Comparison of ENCODE assay signal across 18 mouse cellular contexts in the genomic region with DNA sequence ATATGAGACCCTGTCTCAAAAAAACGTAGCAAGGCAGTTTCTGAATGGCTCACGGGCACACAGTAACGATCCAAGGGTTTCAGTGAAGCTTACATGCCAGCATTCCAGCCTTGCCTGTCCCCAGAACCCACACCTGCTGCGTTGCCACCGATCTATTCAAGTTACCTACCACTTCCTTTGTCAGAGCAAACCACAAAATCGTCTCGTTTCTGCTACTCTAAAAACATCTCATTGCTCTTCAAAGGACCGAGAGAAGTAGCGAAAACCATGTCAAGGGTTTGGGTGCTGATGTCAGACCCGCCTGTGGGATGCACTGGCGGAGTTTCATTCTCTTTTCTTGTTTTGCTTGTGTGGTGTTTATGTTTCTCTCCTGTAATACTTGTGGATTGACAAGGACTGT. TPM values are rescaled to one million over a fixed set of nuclear protein-coding genes. Genes with fewer than 3 reads are reported as not detected.
DNase-seq lines count a peak whose midpoint lies in the region; ATAC-seq lines count a peak whose summit lies in the region.
"Had no signal": no experiment of that assay in that cellular context is flagged by ENCODE, and none has a peak within 500 bp of the region (broad histone marks: within the 10 kb centered on the region; RNA-seq: fewer than 3 reads in every experiment).

No protein-coding gene starts in this region.

- ATAC-seq in monocyte, adult 5-6 weeks (replicated peaks; ENCODE audit: insufficient number of reproducible peaks, low FRiP score, low TSS enrichment, poor library complexity, severe bottlenecking) = no peak
- ATAC-seq: intestine, embryonic 15.5 days; lung, postnatal 0 days; midbrain, embryonic 13.5 days had no signal

- DNase-seq in A20 (ENCODE audit: low read depth, low spot score) = peak; percentile 31
- peak; percentile 78 to 80 for DNase-seq in CD8-positive naive resting alpha-beta T cell, adult 2 months (ENCODE audit: low read depth in 2 of 2, low spot score in 2 of 2)
- peak; percentile 75 to 77 for DNase-seq in natural killer cell, adult 2 months (ENCODE audit: low spot score in 2 of 2)
- DNase-seq in thymus, postnatal 14 days = peak; percentile 78
- no peak for DNase-seq in kidney, adult 9 months
- DNase-seq in left cerebral cortex, adult 9 months (ENCODE audit: low spot score in 2 of 2) = no peak
- DNase-seq: adrenal gland, postnatal 36 days; cerebellum, adult 11-12 months; cerebellum, postnatal 25 days; embryo, embryonic 11 days; heart, postnatal 10 days; layer of hippocampus, postnatal 36 days; liver; right cerebral cortex, postnatal 25 days had no signal

RNA-seq across cellular contexts. Expression of gene Vps37b, which starts 2.4 kb away (rescaled TPM):
- total RNA-seq in monocyte, adult 5-6 weeks (2017) = 118 to 126 TPM (median 121 TPM) in 3 replicates

Comparison
In these comparisons a context has a peak if more than half of its experiments do, and no peak if none do; other contexts are left out.
1. DNase-seq: peak in A20 (single experiment), CD8-positive naive resting alpha-beta T cell, adult 2 months (2 of 2), natural killer cell, adult 2 months (2 of 2) and thymus, postnatal 14 days (single experiment); none in kidney, adult 9 months (single experiment) and left cerebral cortex, adult 9 months (0 of 2).